Mouse (Mus musculus): ENCODE data around the gene Mgat2. TPM values are rescaled to one million over a fixed set of nuclear protein-coding genes. Genes with fewer than 3 reads are reported as not detected.

Mgat2 gene
- total and polyA plus RNA-seq, 2 experiments from 2014 or later = 42.2 to 64.6 TPM

GRCm38 (mm10) chr12:69220613-69221277, 36.8 kb downstream of the Mgat2 start:
- Histone ChIP-seq H3K27me3 (ENCODE audit: insufficient read depth, low read length) (no peaks in the 10 kb centered on the region), H3K9me3 (ENCODE audit: low read length) (no peaks in the 10 kb centered on the region), H3K27ac (no peak overlapping the region), H3K4me3 (ENCODE audit: low read length) (no peak overlapping the region), H3K4me1 (ENCODE audit: insufficient read depth, low read length) (no peaks in the 10 kb centered on the region), H3K9ac (replicated peaks; ENCODE audit: low read length) (no peak overlapping the region), H3K4me2 (ENCODE audit: low read depth, low read length) (no peak overlapping the region), H3K36me3 (ENCODE audit: insufficient read depth, low read length) (no peaks in the 10 kb centered on the region)
- ATAC-seq (no peak), DNase-seq (ENCODE audit: low spot score) (no peak)
- TF ChIP-seq CTCF (IDR thresholded peaks at IDR 0.05; ENCODE audit: low read depth) = no peak
- WGBS = 90% methylated on average over 19 of the region's 19 CpGs

DNA sequence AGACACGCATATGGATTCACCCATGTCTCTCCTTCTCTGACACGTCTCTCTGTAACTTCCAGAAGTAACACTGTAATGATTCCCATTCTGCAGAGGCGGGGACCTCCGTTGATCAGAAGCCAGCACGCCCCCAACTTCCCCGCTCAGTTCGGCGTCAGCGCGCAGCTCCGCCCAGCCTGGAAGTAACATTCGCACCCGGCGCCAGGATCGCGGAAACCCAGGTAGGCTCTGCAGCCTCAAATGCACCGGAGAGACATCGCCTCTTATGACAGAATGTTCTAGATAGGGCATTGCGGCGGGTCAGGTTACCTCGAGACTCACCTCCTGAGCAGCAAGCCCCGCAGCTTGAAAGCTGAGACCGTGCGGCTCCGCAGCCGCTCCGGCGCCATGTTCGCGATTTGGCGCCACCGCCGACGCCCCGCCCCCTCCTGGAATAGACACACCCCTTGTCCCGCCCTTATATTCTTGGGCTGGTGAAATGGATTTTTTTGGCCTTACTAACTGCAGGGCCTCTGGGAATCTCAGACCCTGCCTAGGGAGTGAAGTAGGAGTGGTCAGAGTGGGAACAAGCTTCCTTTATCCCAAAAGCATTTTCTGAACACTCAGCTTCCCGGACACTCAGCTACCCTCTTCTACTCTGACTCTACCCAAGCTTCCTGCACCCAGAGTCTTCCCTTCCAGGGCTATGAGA, 44.0 kb downstream of the Mgat2 start, which contains the start of gene Pole2:
Pole2 (minus strand) TSS at position 420 of the 691 bp plus-strand sequence.
- Histone ChIP-seq H3K4me1 (ENCODE audit: insufficient read depth, low read length) (no peaks in the 10 kb centered on the region), H3K4me3 (ENCODE audit: low read length) (peak within 1 kb of the TSS; percentile 75), H3K4me2 (ENCODE audit: low read depth, low read length) (peak within 1 kb of the TSS; percentile 66), H3K9ac (replicated peaks; ENCODE audit: low read length) (peak within 1 kb of the TSS; percentile 51), H3K36me3 (ENCODE audit: insufficient read depth, low read length) (no peaks in the 10 kb centered on the region), H3K27ac (peak within 1 kb of the TSS; percentile 71; the same call in 1 of the 2 replicates), H3K27me3 (ENCODE audit: insufficient read depth, low read length) (no peaks in the 10 kb centered on the region), H3K9me3 (ENCODE audit: low read length) (no peaks in the 10 kb centered on the region)
- no peak for TF ChIP-seq CTCF (IDR thresholded peaks at IDR 0.05; ENCODE audit: low read depth)
- ATAC-seq = peak; percentile 96
- peak; percentile 89 for DNase-seq (ENCODE audit: low spot score)
- WGBS = under 1% methylated on average over 37 of the region's 37 CpGs

DNA sequence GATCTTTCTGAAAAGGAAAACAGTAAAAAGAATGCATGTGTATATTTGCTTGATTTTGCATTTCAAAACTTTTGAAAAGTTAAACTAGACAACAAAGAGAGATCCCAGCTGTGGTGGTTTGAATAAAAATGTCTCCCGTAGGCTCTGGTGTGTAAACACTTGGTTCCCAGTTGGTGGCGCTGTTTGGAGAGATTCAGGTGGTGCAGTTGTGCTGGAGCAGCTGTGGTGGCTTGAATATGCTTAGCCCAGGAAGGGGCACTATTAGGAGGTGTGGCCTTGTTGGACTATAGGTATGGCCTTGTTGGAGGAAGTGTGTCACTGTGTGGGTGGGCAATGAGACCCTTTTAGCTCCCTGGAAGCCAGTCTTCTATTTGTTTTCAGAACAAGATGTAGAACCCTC, 45.3 kb downstream of the Mgat2 start:
- TF ChIP-seq CTCF (IDR thresholded peaks at IDR 0.05; ENCODE audit: low read depth) = peak; percentile 32
- no peaks in the 10 kb centered on the region for H3K36me3 ChIP-seq (ENCODE audit: insufficient read depth, low read length)
- no peaks in the 10 kb centered on the region for H3K9me3 ChIP-seq (ENCODE audit: low read length)
- 61% methylated on average over 2 of the region's 2 CpGs for WGBS
- ATAC-seq (no peak), DNase-seq (ENCODE audit: low spot score) (no peak)
- no peaks in the 10 kb centered on the region for H3K4me1 ChIP-seq (ENCODE audit: insufficient read depth, low read length)
- no peak overlapping the region for H3K4me3 ChIP-seq (ENCODE audit: low read length)
- no peak overlapping the region for H3K9ac ChIP-seq (replicated peaks; ENCODE audit: low read length)
- H3K27ac ChIP-seq = no peak overlapping the region
- H3K27me3 ChIP-seq (ENCODE audit: insufficient read depth, low read length) = no peaks in the 10 kb centered on the region
- no peak overlapping the region for H3K4me2 ChIP-seq (ENCODE audit: low read depth, low read length)

GRCm38 (mm10) chr12:69235782-69236181, 51.8 kb downstream of the Mgat2 start:
- Histone ChIP-seq H3K9me3 (ENCODE audit: low read length) (no peaks in the 10 kb centered on the region), H3K36me3 (ENCODE audit: insufficient read depth, low read length) (no peaks in the 10 kb centered on the region), H3K27ac (no peak overlapping the region), H3K27me3 (ENCODE audit: insufficient read depth, low read length) (no peaks in the 10 kb centered on the region), H3K4me1 (ENCODE audit: insufficient read depth, low read length) (no peaks in the 10 kb centered on the region), H3K4me3 (ENCODE audit: low read length) (no peak overlapping the region), H3K9ac (replicated peaks; ENCODE audit: low read length) (no peak overlapping the region), H3K4me2 (ENCODE audit: low read depth, low read length) (no peak overlapping the region)
- ATAC-seq = no peak
- 91% methylated on average over 6 of the region's 6 CpGs for WGBS
- no peak for TF ChIP-seq CTCF (IDR thresholded peaks at IDR 0.05; ENCODE audit: low read depth)
- no peak for DNase-seq (ENCODE audit: low spot score)

Small RNAs within 50 kb of the gene (microRNA-seq; reads per million reads assigned to microRNA genes)
- gene Gm47287 (0 reads per million in 2 experiments), gene Gm47295 (0.88 to 1.1 reads per million in 2 experiments)

Other genes with a start within 250 kb of the Mgat2 start
- gene Rps29, start 25.0 kb upstream of the Mgat2 start, total RNA-seq (2014; rRNA removed) = 56.4 and 153 TPM in 2 replicates
- gene Rps29, start 25.0 kb upstream of the Mgat2 start, polyA plus RNA-seq (2015; fragmentation: Nextera tagmentation; extraction: Ambion mirVana) = 1,492 and 1,507 TPM in 2 replicates
- 0.37 and 0.86 TPM in 2 replicates for gene Lrr1, start 15.3 kb upstream of the Mgat2 start, total RNA-seq (2014; rRNA removed)
- 3.4 and 3.6 TPM in 2 replicates for gene Lrr1, start 15.3 kb upstream of the Mgat2 start, polyA plus RNA-seq (2015; fragmentation: Nextera tagmentation; extraction: Ambion mirVana)
- 80.6 and 99.1 TPM in 2 replicates for gene Rpl36al, start 74 bp upstream of the Mgat2 start, total RNA-seq (2014; rRNA removed)
- gene Rpl36al, start 74 bp upstream of the Mgat2 start, polyA plus RNA-seq (2015; fragmentation: Nextera tagmentation; extraction: Ambion mirVana) = 417 and 430 TPM in 2 replicates
- 2.0 and 4.7 TPM in 2 replicates for gene Gm49383, start 12.9 kb downstream of the Mgat2 start, total RNA-seq (2014; rRNA removed)
- 11.4 and 13.3 TPM in 2 replicates for gene Gm49383, start 12.9 kb downstream of the Mgat2 start, polyA plus RNA-seq (2015; fragmentation: Nextera tagmentation; extraction: Ambion mirVana)
- gene Dnaaf2, start 14.3 kb downstream of the Mgat2 start, total RNA-seq (2014; rRNA removed) = 5.1 and 5.2 TPM in 2 replicates
- gene Dnaaf2, start 14.3 kb downstream of the Mgat2 start, polyA plus RNA-seq (2015; fragmentation: Nextera tagmentation; extraction: Ambion mirVana) = 7.7 and 8.2 TPM in 2 replicates
- not detected in 2 replicates for gene Gm49384, start 20.1 kb downstream of the Mgat2 start, total RNA-seq (2014; rRNA removed)
- 7.1 and 8.3 TPM in 2 replicates for gene Gm49384, start 20.1 kb downstream of the Mgat2 start, polyA plus RNA-seq (2015; fragmentation: Nextera tagmentation; extraction: Ambion mirVana)
- gene Pole2, start 44.0 kb downstream of the Mgat2 start, total RNA-seq (2014; rRNA removed) = 4.1 and 4.4 TPM in 2 replicates
- 3.1 and 4.3 TPM in 2 replicates for gene Pole2, start 44.0 kb downstream of the Mgat2 start, polyA plus RNA-seq (2015; fragmentation: Nextera tagmentation; extraction: Ambion mirVana)
- gene Klhdc1, start 57.0 kb downstream of the Mgat2 start, total RNA-seq (2014; rRNA removed) = 3.9 and 6.5 TPM in 2 replicates
- 15.0 and 23.6 TPM in 2 replicates for gene Klhdc1, start 57.0 kb downstream of the Mgat2 start, polyA plus RNA-seq (2015; fragmentation: Nextera tagmentation; extraction: Ambion mirVana)
- gene Klhdc2, start 112.5 kb downstream of the Mgat2 start, total RNA-seq (2014; rRNA removed) = 252 and 313 TPM in 2 replicates
- gene Klhdc2, start 112.5 kb downstream of the Mgat2 start, polyA plus RNA-seq (2015; fragmentation: Nextera tagmentation; extraction: Ambion mirVana) = 248 and 251 TPM in 2 replicates
- gene Nemf, start 173.0 kb downstream of the Mgat2 start, total RNA-seq (2014; rRNA removed) = 24.9 and 34.3 TPM in 2 replicates
- gene Nemf, start 173.0 kb downstream of the Mgat2 start, polyA plus RNA-seq (2015; fragmentation: Nextera tagmentation; extraction: Ambion mirVana) = 69.7 and 78.2 TPM in 2 replicates
- gene Arf6, start 188.0 kb downstream of the Mgat2 start, total RNA-seq (2014; rRNA removed) = 112 and 132 TPM in 2 replicates
- 41.6 and 43.5 TPM in 2 replicates for gene Arf6, start 188.0 kb downstream of the Mgat2 start, polyA plus RNA-seq (2015; fragmentation: Nextera tagmentation; extraction: Ambion mirVana)
- gene Gm9887, start 188.3 kb downstream of the Mgat2 start, total RNA-seq (2014; rRNA removed) = not detected in 2 replicates
- gene Gm9887, start 188.3 kb downstream of the Mgat2 start, polyA plus RNA-seq (2015; fragmentation: Nextera tagmentation; extraction: Ambion mirVana) = 0.43 and 1.5 TPM in 2 replicates

Data from hindbrain, postnatal 0 days (tissue).